Mouse (Mus musculus) retina, embryonic 14.5 days (tissue): ENCODE results near the gene Csmd2.

Experiments
- DNase-seq: peaks from one replicate; pipeline ENCODE4 v3.0.0-alpha.2; 2015; ENCODE audit warnings: low spot score

Gene Csmd2

GRCm38 (mm10) chr4:128241854-128242356, 254.2 kb downstream of the Csmd2 start:
- DNase-seq, result no peak

- peak; percentile 61 for DNase-seq
These were observed 257.5 kb downstream of the Csmd2 start for GRCm38 (mm10) chr4:128245201-128245600.

GRCm38 (mm10) chr4:128248676-128249075, 261.0 kb downstream of the Csmd2 start:
- DNase-seq, result peak; percentile 75

GRCm38 (mm10) chr4:128259211-128259610, 271.6 kb downstream of the Csmd2 start:
- DNase-seq, result no peak

GRCm38 (mm10) chr4:128260907-128261560, 273.4 kb downstream of the Csmd2 start, which contains the start of gene Hmgb4:
Hmgb4 (minus strand) TSS chr4:128260957.
- DNase-seq, result peak; percentile 30

GRCm38 (mm10) chr4:128264491-128264890, 276.8 kb downstream of the Csmd2 start:
- DNase-seq, result no peak

GRCm38 (mm10) chr4:128265341-128265740, 277.7 kb downstream of the Csmd2 start:
- no peak for DNase-seq

- DNase-seq, result no peak
These were observed 281.7 kb downstream of the Csmd2 start for GRCm38 (mm10) chr4:128269261-128269875.

- no peak for DNase-seq
These were observed 282.5 kb downstream of the Csmd2 start for GRCm38 (mm10) chr4:128270177-128270576.

GRCm38 (mm10) chr4:128270931-128271330, 283.3 kb downstream of the Csmd2 start:
- no peak for DNase-seq

- no peak for DNase-seq
These were observed 284.8 kb downstream of the Csmd2 start for GRCm38 (mm10) chr4:128272501-128272900.

- no peak for DNase-seq
These were observed 285.5 kb downstream of the Csmd2 start for GRCm38 (mm10) chr4:128273146-128273545.

GRCm38 (mm10) chr4:128275116-128275515, 287.5 kb downstream of the Csmd2 start:
- no peak for DNase-seq

GRCm38 (mm10) chr4:128275586-128275985, 287.9 kb downstream of the Csmd2 start:
- no peak for DNase-seq

GRCm38 (mm10) chr4:128285009-128285408, 297.4 kb downstream of the Csmd2 start:
- no peak for DNase-seq

GRCm38 (mm10) chr4:128288095-128288494, 300.4 kb downstream of the Csmd2 start:
- peak; percentile 11 for DNase-seq

GRCm38 (mm10) chr4:128304049-128304448, 316.4 kb downstream of the Csmd2 start:
- DNase-seq, result no peak

GRCm38 (mm10) chr4:128306011-128306410, 318.4 kb downstream of the Csmd2 start:
- no peak for DNase-seq

GRCm38 (mm10) chr4:128315328-128315727, 327.7 kb downstream of the Csmd2 start:
- DNase-seq, result no peak

- DNase-seq, result peak; percentile 50
These were observed 330.3 kb downstream of the Csmd2 start for GRCm38 (mm10) chr4:128317951-128318350.

GRCm38 (mm10) chr4:128325511-128325910, 337.9 kb downstream of the Csmd2 start:
- no peak for DNase-seq

GRCm38 (mm10) chr4:128326755-128327154, 339.1 kb downstream of the Csmd2 start:
- no peak for DNase-seq

- no peak for DNase-seq
These were observed 339.8 kb downstream of the Csmd2 start for GRCm38 (mm10) chr4:128327421-128327820.
